Mouse (Mus musculus): ENCODE results near the gene Ccdc88c. TPM values are rescaled to one million over a fixed set of nuclear protein-coding genes. Genes with fewer than 3 reads are reported as not detected.

The Ccdc88c gene
- polyA plus RNA-seq, 1 experiment from 2014 or later = 18.8 TPM

- Histone ChIP-seq H3K4me2 (ENCODE audit: low read depth, low read length) (no peak overlapping the region), H3K27ac (ENCODE audit: low read length) (no peak overlapping the region), H3K4me3 (ENCODE audit: low read length) (no peak overlapping the region), H3K27me3 (ENCODE audit: control insufficient read depth, insufficient read depth, low read depth, low read length) (no peaks in the 10 kb centered on the region), H3K36me3 (ENCODE audit: control insufficient read depth, insufficient read depth, low read length) (peaks cover 10% of the 10 kb centered on the region; the same call in 1 of the 2 replicates), H3K9ac (ENCODE audit: low read length) (no peak overlapping the region), H3K4me1 (replicated peaks; ENCODE audit: control insufficient read depth, insufficient read depth, low read length) (peaks cover 13% of the 10 kb centered on the region), H3K9me3 (ENCODE audit: control insufficient read depth, low read length) (no peaks in the 10 kb centered on the region)
- WGBS = 68% methylated on average over 5 of the region's 5 CpGs
- ATAC-seq (ENCODE audit: low read depth) = no peak
Measured at GRCm38 (mm10) chr12:100949146-100949545, 79.7 kb downstream of the Ccdc88c start.

GRCm38 (mm10) chr12:100948021-100948420 is 80.8 kb downstream of the Ccdc88c start:
- no peak for ATAC-seq (ENCODE audit: low read depth)
- no peak overlapping the region for H3K9ac ChIP-seq (ENCODE audit: low read length)
- no peaks in the 10 kb centered on the region for H3K27me3 ChIP-seq (ENCODE audit: control insufficient read depth, insufficient read depth, low read depth, low read length)
- peaks cover 10% of the 10 kb centered on the region; the same call in 1 of the 2 replicates for H3K36me3 ChIP-seq (ENCODE audit: control insufficient read depth, insufficient read depth, low read length)
- H3K4me2 ChIP-seq (ENCODE audit: low read depth, low read length) = no peak overlapping the region
- no peak overlapping the region for H3K27ac ChIP-seq (ENCODE audit: low read length)
- WGBS = 74% methylated on average over 6 of the region's 6 CpGs
- H3K4me1 ChIP-seq (replicated peaks; ENCODE audit: control insufficient read depth, insufficient read depth, low read length) = peaks cover 8% of the 10 kb centered on the region
- no peak overlapping the region for H3K4me3 ChIP-seq (ENCODE audit: low read length)
- no peaks in the 10 kb centered on the region for H3K9me3 ChIP-seq (ENCODE audit: control insufficient read depth, low read length)

- H3K36me3 ChIP-seq (ENCODE audit: control insufficient read depth, insufficient read depth, low read length) = peaks cover 10% of the 10 kb centered on the region; the same call in 1 of the 2 replicates
- no peak overlapping the region for H3K4me2 ChIP-seq (ENCODE audit: low read depth, low read length)
- H3K27me3 ChIP-seq (ENCODE audit: control insufficient read depth, insufficient read depth, low read depth, low read length) = no peaks in the 10 kb centered on the region
- no peak overlapping the region for H3K4me3 ChIP-seq (ENCODE audit: low read length)
- no peak overlapping the region for H3K9ac ChIP-seq (ENCODE audit: low read length)
- no peaks in the 10 kb centered on the region for H3K4me1 ChIP-seq (replicated peaks; ENCODE audit: control insufficient read depth, insufficient read depth, low read length)
- H3K9me3 ChIP-seq (ENCODE audit: control insufficient read depth, low read length) = no peaks in the 10 kb centered on the region
- H3K27ac ChIP-seq (ENCODE audit: low read length) = no peak overlapping the region
- ATAC-seq (ENCODE audit: low read depth) = no peak
- WGBS = 77% methylated on average over 12 of the region's 12 CpGs
Measured at GRCm38 (mm10) chr12:100945948-100946347, 82.9 kb downstream of the Ccdc88c start.

GRCm38 (mm10) chr12:100945501-100945900 is 83.4 kb downstream of the Ccdc88c start:
- Histone ChIP-seq H3K27me3 (ENCODE audit: control insufficient read depth, insufficient read depth, low read depth, low read length) (no peaks in the 10 kb centered on the region), H3K4me2 (ENCODE audit: low read depth, low read length) (no peak overlapping the region), H3K36me3 (ENCODE audit: control insufficient read depth, insufficient read depth, low read length) (peaks cover 14% of the 10 kb centered on the region), H3K4me3 (ENCODE audit: low read length) (no peak overlapping the region), H3K9ac (ENCODE audit: low read length) (no peak overlapping the region), H3K4me1 (replicated peaks; ENCODE audit: control insufficient read depth, insufficient read depth, low read length) (no peaks in the 10 kb centered on the region), H3K9me3 (ENCODE audit: control insufficient read depth, low read length) (no peaks in the 10 kb centered on the region), H3K27ac (ENCODE audit: low read length) (no peak overlapping the region)
- 60% methylated on average over 12 of the region's 12 CpGs for WGBS
- ATAC-seq (ENCODE audit: low read depth) = peak; percentile 26; the same call in 1 of the 2 replicates

- no peak overlapping the region for H3K4me2 ChIP-seq (ENCODE audit: low read depth, low read length)
- H3K9ac ChIP-seq (ENCODE audit: low read length) = no peak overlapping the region
- H3K27ac ChIP-seq (ENCODE audit: low read length) = no peak overlapping the region
- H3K27me3 ChIP-seq (ENCODE audit: control insufficient read depth, insufficient read depth, low read depth, low read length) = no peaks in the 10 kb centered on the region
- peaks cover 15% of the 10 kb centered on the region for H3K36me3 ChIP-seq (ENCODE audit: control insufficient read depth, insufficient read depth, low read length)
- no peaks in the 10 kb centered on the region for H3K9me3 ChIP-seq (ENCODE audit: control insufficient read depth, low read length)
- peak; percentile 79 for ATAC-seq (ENCODE audit: low read depth)
- H3K4me3 ChIP-seq (ENCODE audit: low read length) = no peak overlapping the region
- H3K4me1 ChIP-seq (replicated peaks; ENCODE audit: control insufficient read depth, insufficient read depth, low read length) = no peaks in the 10 kb centered on the region
- 61% methylated on average over 21 of the region's 21 CpGs for WGBS
Measured at GRCm38 (mm10) chr12:100944921-100945336, 83.9 kb downstream of the Ccdc88c start.

GRCm38 (mm10) chr12:100943146-100943545 is 85.7 kb downstream of the Ccdc88c start:
- no peak overlapping the region for H3K4me3 ChIP-seq (ENCODE audit: low read length)
- ATAC-seq (ENCODE audit: low read depth) = no peak
- no peak overlapping the region for H3K27ac ChIP-seq (ENCODE audit: low read length)
- H3K4me1 ChIP-seq (replicated peaks; ENCODE audit: control insufficient read depth, insufficient read depth, low read length) = no peaks in the 10 kb centered on the region
- no peak overlapping the region for H3K4me2 ChIP-seq (ENCODE audit: low read depth, low read length)
- peaks cover 14% of the 10 kb centered on the region for H3K36me3 ChIP-seq (ENCODE audit: control insufficient read depth, insufficient read depth, low read length)
- 56% methylated on average over 4 of the region's 4 CpGs for WGBS
- H3K9me3 ChIP-seq (ENCODE audit: control insufficient read depth, low read length) = no peaks in the 10 kb centered on the region
- no peak overlapping the region for H3K9ac ChIP-seq (ENCODE audit: low read length)
- H3K27me3 ChIP-seq (ENCODE audit: control insufficient read depth, insufficient read depth, low read depth, low read length) = no peaks in the 10 kb centered on the region

- Histone ChIP-seq H3K27me3 (ENCODE audit: control insufficient read depth, insufficient read depth, low read depth, low read length) (no peaks in the 10 kb centered on the region), H3K9me3 (ENCODE audit: control insufficient read depth, low read length) (no peaks in the 10 kb centered on the region), H3K4me3 (ENCODE audit: low read length) (no peak overlapping the region), H3K4me2 (ENCODE audit: low read depth, low read length) (no peak overlapping the region), H3K4me1 (replicated peaks; ENCODE audit: control insufficient read depth, insufficient read depth, low read length) (peaks cover 5% of the 10 kb centered on the region; the same call in 1 of the 2 replicates), H3K36me3 (ENCODE audit: control insufficient read depth, insufficient read depth, low read length) (peaks cover 5% of the 10 kb centered on the region), H3K9ac (ENCODE audit: low read length) (no peak overlapping the region), H3K27ac (ENCODE audit: low read length) (no peak overlapping the region)
- ATAC-seq (ENCODE audit: low read depth) = no peak
- 52% methylated on average over 3 of the region's 3 CpGs for WGBS
Measured at GRCm38 (mm10) chr12:100941361-100941760, 87.5 kb downstream of the Ccdc88c start.

GRCm38 (mm10) chr12:100937441-100938360 is 91.2 kb downstream of the Ccdc88c start:
- Histone ChIP-seq H3K9me3 (ENCODE audit: control insufficient read depth, low read length) (no peaks in the 10 kb centered on the region), H3K27me3 (ENCODE audit: control insufficient read depth, insufficient read depth, low read depth, low read length) (no peaks in the 10 kb centered on the region), H3K4me3 (ENCODE audit: low read length) (no peak overlapping the region), H3K4me1 (replicated peaks; ENCODE audit: control insufficient read depth, insufficient read depth, low read length) (peaks cover 5% of the 10 kb centered on the region; the same call in 1 of the 2 replicates), H3K27ac (ENCODE audit: low read length) (peak overlapping the region; percentile 80), H3K4me2 (ENCODE audit: low read depth, low read length) (no peak overlapping the region), H3K9ac (ENCODE audit: low read length) (no peak overlapping the region), H3K36me3 (ENCODE audit: control insufficient read depth, insufficient read depth, low read length) (peaks cover 9% of the 10 kb centered on the region)
- 55% methylated on average over 21 of the region's 21 CpGs for WGBS
- ATAC-seq (ENCODE audit: low read depth) = peak; percentile 81

GRCm38 (mm10) chr12:100936737-100937136 is 92.1 kb downstream of the Ccdc88c start:
- no peak for ATAC-seq (ENCODE audit: low read depth)
- peaks cover 5% of the 10 kb centered on the region; the same call in 1 of the 2 replicates for H3K4me1 ChIP-seq (replicated peaks; ENCODE audit: control insufficient read depth, insufficient read depth, low read length)
- H3K4me2 ChIP-seq (ENCODE audit: low read depth, low read length) = no peak overlapping the region
- H3K27me3 ChIP-seq (ENCODE audit: control insufficient read depth, insufficient read depth, low read depth, low read length) = no peaks in the 10 kb centered on the region
- H3K4me3 ChIP-seq (ENCODE audit: low read length) = no peak overlapping the region
- no peak overlapping the region for H3K27ac ChIP-seq (ENCODE audit: low read length)
- WGBS = 80% methylated on average over 4 of the region's 4 CpGs
- peaks cover 9% of the 10 kb centered on the region for H3K36me3 ChIP-seq (ENCODE audit: control insufficient read depth, insufficient read depth, low read length)
- no peaks in the 10 kb centered on the region for H3K9me3 ChIP-seq (ENCODE audit: control insufficient read depth, low read length)
- no peak overlapping the region for H3K9ac ChIP-seq (ENCODE audit: low read length)

Data from lung, embryonic 16.5 days (tissue).